Mouse (Mus musculus) right cerebral cortex, postnatal 4 days (tissue): ENCODE measurements around the gene Far1.

Experiments used
- DNase-seq: peaks from one replicate; pipeline ENCODE4 v3.0.0-alpha.2; 2022

The Far1 gene

DNA sequence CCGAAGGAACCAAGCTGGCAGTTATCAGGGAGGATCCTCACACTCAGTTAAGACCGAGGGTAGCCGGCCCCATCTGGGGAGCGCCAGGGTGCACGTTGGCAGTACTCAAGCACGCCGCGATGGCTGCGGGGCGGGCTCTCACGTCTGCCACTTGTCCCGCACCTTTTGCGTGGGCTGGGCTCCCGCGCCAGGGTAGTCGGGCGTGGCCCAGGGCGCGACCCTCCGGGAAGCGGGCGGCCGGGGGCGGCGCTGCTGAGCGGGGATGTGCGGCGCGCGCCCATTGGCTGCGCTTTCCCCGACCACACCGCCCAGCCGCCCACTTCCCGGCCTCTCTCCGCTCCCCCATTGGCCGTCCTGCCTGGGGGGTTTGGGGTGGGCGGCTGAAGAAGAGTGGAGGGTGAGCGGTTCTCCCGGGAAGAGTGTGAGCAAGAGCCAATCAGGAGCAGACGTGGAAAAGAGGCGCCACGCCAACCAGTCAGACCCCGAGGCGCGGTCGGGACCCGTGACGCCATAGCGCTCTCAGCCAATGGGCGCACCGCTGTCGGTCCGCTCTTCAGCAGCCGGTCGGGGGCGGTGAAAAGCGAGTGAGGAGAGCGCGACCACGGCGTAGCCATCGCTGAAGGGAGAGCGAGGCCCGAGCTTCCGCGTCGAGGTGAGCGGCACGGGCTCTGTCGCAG lies at the start of gene Far1:
Gene Far1 (plus strand): TSS at position 549 of the 677 bp plus-strand sequence.
- peak; percentile 99 for DNase-seq

DNA sequence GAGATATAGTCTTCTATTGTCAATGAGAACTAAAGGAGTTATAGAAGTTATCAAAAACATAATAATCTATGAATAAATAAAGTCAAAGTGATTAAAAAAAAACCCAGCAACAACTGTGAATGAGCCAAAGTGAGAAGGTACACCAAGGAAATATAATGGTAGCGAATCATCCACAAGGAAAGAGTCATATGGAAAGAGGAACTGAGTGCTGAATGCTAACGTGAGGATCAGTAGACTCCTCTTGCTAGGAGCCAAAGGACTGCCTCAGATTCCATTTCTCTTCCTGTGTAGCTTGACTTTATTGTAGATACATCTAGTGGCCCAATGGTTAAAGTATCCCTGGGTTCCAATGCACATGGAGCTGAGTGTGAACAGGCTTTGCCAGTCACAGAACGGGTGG lies 45.3 kb upstream of the Far1 start:
- DNase-seq = no peak

DNA sequence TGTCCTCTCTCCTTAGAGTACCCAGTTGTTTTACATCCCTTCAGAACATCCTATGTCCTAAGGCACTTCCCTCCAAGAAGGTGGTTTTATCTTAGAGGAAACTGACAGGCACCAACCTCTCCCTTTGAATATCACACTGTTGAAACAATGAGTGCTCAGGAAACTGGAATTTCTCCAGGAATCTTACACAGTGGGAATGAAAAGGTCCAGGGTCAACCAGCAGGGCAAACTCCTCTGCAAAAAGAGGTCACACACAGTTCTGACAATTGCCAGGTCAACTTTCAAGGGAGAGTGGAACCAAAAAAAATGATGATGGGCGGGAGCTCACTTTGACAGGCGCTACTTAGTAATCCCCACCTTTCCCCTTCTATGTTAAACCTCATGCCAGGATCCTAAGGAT lies 43.0 kb upstream of the Far1 start:
- no peak for DNase-seq

DNA sequence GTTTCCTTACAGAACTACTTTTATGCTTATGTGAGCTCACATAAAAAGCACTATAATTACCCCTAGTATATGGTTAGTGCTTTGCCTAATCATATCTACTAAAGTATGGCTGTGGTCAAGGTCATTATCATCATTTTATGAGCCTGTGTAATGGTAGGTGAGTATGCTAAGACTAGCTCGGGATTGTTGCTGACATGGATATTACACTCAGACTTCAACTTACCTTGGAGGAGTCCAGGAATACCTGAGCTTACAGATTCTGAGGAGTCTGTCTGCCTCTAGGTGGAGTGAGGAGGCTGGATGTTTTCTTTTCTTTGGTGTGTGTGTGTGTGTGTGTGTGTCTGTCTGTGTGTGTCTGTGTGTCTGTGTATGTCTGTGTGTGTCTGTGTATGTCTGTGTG lies 42.0 kb upstream of the Far1 start:
- DNase-seq = no peak

DNA sequence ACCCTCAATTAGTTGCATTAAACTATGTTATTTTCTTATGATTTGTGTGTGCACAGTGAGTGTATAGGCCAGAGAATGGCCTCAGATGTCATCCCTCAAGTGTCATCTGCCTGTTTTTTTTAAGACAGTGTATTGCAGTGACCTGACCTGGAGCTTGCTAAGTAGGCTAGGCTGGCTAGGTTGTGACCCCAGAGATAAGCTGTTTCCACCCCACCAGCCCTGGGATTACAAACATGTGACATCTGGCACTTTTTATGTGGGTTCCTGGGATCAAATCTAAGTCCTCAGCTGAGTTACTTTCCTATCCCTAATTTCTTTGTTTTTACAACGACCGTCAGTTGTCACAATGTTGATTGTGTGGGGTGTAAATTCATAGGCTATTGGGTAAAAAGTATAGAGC lies 17.8 kb upstream of the Far1 start:
- no peak for DNase-seq

DNA sequence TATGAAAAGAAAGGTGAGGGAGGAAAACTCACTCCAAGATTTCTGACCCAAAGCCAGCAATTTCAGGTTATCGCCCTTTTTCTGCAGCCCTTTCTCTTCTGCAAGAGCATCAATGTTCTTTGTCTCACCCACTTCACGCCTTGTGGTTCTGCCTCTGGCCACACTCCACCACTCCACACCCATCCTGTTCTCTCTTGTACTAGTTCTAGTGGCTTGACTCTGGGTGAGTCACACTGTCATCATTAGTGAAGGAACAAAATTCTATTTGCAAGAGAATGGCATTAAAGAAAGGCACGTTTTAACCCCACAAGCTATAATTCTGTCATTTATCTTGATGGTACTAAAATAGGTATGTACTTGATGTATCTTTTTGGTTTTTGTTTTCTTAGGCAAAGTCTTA lies 15.2 kb upstream of the Far1 start:
- no peak for DNase-seq

DNA sequence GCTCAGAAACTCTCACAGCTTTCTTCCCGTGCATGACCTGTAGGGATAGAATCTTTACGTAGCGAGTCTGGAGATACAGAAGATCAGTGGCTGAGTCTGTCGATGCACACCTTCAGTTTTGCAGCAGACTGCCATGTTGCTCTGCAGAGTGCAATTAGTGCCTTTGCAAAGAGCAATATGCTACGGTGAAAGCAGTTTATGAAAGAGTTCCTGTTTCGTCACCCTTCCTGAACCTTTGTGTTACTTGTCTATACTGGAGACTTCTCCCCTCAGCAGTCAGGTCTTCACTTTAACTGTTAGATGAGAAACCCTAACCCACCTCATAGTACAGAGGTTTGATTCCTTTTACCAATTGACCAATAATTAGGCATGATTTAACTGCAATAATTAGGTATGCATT lies 13.8 kb upstream of the Far1 start:
- no peak for DNase-seq

DNA sequence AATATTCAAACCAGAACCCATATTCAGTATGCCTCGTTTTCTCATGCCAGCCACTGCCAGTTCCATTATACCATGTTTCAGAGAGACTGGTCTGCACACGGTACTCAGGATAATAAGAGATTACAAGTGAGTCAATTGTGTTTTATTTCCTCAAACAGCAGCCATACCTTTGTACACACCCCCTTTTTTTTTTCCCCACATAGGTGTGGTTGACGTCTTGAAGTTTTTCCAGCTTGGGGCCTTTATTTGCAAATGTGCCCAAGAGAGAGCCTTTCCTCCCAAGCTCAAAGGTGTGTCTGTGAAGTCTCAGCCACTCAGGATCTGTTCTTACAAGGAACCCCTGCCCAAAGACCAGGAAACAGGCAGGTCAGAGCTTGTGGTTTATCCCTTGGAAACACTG lies 11.2 kb upstream of the Far1 start:
- no peak for DNase-seq

DNA sequence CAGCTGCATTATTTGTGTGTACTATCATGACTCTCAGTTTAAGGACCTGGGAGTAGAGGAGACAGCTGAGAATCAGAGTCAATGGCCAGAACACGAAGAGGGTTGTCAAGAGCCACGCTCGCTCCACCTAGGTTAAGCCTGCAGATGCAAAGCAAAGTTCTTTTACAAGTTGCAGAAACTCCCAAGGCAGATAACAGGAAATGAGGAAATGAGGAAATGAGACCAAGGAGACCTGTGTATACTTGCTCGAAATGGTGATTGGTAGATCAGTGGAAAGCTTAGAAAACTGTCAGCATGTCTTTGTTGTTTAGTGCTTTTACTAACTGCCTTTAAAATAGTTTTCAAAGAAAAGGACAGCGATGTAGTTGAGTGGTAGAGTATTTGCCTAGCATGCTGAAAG lies 8.6 kb upstream of the Far1 start:
- no peak for DNase-seq

DNA sequence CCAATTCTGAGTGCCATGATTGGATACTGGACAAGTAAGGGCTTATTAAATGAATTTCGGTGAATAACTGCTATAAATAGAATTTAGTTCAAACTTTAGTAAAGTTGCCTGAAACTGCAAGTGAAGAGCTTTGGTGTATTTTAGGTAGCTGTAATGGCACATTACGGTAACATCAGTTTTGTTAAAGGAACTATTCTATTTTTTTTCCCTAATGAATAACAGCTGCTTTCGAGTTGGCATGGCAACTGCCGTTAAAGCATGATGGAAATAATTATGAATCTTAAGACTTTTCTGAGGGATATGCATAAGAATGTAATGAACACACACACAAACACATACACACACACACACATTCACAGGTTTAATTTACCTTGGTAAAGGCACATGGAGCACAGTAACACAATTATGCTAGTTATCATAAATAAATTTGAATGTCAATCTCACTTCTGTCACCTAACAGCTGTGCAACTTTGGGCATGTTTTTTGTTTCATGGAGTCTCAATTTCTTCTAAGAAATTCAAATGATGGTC lies 8.1 kb upstream of the Far1 start:
- DNase-seq = no peak

DNA sequence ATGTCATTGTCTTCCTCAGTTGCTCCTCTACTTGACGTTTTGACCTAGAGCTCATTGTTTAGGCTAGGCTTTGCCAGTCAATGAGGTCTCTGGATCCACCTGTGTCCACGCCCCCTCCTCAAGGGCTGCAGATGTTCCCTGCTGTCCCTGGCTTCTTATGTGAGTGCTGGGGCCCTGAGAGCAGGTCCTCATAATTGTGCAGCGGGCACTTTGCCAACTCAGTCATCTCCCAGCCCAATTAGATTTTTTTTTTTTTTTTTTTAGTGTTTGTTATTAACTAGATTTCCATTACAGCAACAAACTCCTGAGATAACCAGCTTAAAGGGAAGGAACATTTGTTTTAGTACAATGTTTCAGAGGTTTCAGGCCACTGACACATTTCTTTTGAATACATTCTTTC lies 5.8 kb upstream of the Far1 start:
- no peak for DNase-seq

DNA sequence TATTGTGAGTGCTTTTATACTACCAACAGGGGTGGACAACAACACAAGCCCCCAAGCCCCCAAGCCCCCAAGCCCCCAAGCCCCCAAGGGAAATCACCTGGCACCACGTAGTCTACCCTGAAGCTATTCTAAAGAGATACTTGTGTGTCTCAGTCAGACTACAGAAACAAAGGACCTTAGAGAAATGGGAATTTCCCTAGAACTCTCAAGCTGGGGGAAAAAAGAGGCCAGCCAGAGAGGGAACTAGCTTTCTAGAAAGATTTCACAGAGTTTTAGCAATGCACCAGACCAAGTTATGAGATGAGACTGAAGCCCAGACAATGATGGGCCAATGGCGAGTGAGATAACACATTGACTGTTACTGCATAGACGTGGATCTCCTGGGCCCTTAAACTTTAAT lies 2.2 kb upstream of the Far1 start:
- no peak for DNase-seq

DNA sequence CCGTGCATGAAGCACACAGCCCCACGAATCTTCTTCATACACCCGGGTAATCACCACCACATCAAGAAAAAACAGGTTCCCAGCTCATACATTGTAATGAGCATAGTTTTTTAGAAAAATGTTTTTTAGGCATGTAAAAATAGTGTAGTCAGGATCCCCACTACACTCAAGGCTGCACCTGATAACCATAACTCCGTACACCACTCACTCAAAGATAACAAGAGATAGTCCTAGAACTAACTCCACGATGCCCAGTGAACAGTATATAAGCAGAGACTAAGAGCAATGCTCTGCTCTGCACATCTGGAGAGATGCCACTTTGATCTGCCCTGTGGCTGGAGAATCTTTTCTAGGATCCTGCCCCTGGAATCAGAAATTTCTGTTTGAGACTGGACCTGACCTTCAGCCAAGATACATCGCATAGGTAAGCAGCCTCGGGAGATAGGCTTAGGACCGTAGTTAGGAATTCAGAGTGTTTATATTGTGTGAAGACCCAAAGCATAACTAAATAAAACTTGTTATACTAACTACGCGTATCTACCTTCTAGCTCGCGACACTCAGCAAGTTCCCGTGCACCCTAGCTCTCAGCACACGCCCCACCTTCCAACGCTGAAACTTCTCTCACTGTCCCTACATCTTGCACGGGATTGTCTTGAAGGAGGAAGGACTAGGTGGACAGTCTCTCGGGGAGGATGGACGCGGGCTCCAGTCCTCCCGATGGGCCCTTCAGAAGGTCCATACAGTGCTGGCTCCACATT lies 928 bp upstream of the Far1 start:
- no peak for DNase-seq

DNA sequence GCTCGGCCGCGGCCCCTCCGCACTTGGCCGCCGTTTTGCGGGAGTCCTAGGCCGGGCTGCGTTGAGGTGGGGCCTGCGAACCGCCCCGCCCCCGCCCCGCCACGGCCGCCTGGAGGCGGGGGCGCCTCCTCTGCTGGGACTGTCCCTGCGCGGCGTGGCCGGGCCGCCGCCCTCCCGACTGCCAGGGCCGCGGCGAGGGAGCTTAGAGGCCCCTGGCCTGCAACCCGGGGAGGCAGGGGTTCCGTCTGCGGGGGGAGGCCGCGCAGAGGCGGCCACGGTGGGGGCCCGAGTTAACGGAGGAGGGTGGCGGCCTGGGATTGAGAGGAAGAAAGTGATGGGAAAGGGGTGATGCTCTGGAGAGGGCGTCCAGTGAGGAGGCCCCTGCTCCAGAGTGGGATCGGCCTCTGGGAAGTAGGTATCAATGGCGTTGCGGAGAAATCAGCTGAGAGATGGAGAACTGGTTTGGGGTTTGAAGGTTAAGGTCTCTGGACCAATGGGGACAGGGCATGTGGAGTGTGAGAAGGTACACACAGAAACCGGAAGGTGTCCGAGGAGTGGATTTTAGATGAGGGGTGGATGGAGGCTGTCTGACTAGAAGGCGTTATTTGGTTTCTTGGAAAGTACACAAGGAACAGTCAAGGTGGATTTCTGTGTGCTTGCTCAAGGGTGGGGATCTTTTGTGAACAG lies 472 bp downstream of the Far1 start:
- DNase-seq = no peak

DNA sequence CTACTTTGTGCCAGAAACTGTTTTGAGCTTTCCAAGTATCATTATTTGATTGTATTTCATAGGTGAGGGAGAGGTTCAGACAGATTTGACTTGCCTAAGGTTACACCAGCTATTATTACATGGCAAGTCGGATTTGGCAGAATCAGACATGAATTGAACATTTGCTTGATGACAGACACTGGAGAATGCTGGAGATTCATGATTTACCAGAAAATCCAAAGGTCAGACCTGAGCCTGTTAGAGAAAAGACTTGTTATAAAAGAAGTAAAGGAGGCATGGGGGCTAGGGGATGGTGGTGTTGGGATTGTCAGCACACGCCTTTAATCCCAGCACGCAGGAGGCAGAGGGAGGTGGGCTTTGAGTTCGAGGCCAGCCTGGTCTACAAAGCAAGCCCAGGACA lies 2.2 kb downstream of the Far1 start:
- DNase-seq = no peak

DNA sequence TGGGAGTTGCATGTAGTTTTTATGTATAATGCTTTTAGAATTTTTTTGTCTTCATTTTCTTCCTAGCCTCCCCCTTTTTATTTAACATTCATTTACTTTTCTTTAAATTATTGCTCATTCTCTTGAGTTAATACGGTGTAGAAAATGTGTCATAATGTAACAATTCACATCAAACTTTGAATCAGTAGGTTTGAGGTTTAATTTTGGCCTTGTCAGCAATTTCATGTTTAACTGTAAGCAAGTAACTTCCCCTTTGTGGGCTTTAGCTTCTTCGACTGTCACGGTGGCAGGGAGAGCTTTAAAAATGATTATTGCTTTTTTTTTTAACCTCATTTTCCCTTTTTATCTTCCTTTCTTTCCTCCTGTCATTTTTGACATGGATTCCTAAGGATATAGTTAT lies 4.8 kb downstream of the Far1 start:
- DNase-seq = no peak

DNA sequence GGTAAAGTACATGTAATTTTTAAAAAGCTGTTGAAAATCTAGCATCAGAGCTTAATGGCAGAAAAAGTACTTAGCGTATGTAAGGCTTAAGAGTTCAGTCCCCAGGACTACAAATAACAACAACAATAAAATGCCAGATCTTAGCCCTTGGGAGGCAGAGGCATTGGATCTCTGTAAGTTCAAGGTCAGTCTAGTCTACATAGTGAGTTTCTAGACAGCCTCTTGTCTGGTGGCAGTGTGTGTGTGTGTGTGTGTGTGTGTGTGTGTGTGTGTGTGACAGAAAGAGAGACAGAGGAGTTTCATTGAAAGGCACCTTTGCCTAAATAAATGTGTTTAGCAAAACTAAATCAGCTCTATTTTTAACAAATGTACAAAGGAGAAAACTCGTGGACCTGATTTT lies 5.3 kb downstream of the Far1 start:
- DNase-seq = no peak

DNA sequence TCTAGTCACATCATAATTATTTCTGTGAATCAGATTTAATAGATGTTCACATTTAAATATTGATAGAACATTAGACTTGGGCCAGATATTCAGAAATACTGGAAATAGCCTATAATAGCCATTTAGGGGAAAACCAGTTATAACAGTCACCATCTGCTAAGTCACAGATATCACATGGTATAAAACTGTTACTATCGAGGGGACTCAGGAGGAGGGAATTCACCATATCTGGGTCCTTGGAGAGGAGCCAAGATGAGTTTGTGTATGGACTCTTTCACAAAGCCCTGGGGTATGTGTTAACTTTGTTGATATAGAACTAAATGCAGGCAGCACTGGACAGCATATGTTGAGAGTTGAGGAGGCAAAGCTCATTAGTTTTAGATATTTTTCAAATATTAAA lies 29.5 kb downstream of the Far1 start:
- DNase-seq = no peak

DNA sequence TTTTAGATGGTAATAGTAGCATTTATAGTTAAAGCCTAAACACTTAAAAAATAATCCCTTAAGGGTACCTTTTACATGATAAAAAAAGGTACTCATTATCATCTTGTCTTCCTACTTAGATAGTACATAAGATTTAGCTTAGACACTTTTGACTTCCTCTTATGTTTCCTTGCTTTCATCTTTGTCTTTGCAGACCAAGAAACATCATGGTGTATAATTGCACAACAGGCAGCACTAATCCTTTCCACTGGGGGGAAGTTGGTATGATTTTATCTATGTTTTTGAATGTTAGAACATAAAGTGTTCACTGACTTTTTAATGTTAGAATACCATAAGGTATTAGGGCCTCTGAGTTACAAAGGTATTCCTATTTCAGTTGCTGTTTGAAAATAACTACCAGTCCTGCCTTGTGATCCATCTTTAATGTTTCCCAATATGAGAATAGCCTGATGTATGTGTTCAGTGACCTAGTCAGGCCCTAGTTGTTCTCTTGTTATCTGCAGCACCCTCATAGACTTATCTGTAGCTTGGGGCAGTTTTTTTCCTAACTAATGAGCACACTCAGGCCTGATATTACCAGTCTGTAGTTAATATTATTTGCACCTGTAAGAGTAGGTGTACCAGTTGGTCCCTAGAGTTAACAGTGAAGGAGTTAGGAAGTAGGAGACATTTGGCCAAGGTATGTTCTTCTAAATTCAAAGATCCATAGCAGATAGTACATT lies 38.3 kb downstream of the Far1 start:
- no peak for DNase-seq

DNA sequence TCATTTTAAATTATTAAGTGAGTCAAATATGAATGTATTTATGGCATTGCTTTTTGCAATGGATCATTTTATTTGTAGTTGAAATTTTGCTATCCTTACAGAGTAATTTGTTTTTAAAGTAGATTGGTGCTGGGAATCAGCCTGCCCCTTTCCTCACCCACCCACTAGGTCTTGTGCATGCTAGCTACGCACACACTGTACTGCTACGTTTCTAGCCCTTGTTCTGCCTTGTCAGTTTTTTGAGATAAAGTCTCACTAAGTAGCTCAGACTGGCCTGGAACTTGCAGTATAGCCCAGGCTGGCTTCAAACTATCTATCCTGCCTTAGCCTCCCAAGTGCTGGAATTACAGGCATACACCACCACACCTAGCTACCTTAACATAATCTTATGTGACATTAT lies 38.9 kb downstream of the Far1 start:
- DNase-seq = no peak

DNA sequence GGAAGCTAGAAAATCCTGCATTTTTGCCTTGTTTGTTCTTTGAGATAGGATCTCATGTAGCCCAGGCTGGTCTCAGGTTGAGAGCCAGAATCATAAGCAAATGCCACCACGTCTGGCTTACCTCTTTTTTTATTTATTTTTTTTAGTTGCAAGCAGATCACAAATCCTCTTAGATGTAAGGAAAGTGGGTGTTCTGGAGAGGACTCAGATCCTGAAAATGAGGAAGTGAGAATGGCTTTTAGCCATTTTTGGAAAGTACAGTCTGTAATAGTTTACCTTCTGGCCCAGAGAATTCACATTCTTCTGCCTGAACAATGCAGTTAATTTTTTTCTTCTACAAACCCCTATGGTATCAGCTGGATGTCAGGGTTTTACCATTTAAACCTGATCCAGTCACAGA lies 42.5 kb downstream of the Far1 start:
- no peak for DNase-seq

DNA sequence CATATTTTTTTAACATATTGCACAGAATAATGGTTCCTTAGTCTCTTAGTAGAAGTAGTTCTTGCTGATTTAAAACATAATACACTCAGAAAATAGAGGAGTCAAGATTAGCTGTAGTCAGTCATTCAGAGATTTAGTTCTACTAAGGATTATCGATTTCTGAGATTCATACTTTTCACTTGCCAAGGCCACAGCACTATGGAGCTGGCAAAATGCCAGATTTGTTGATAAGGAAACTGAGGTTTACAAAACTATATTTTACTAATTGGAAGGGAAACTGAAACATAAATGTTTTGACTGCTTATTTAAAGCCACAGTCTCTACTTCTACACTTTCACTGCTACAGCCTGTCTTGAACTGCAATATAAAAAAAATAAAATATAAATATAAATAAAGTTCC lies 53.3 kb downstream of the Far1 start:
- no peak for DNase-seq

DNA sequence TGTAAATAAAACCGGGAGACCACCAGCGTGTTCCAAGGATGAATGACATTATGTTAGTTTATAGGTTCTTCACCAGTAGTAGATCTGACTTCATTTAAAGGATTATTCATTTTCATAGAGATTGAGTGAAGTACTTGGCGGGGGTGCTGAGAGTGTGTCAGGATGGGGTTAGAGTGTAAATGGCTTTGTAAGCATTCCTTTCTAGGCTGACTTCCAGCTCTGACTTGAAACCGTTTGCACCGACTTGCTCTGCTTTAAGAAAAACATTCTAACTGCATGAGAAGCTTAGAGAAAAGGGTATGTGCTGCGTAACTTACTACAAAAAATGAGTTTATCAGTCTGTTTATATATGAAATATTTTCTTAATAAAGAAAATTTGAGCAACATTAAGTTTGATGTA lies 57.5 kb downstream of the Far1 start:
- no peak for DNase-seq
